Mouse (Mus musculus): ENCODE data around the gene Deup1. TPM values are rescaled to one million over a fixed set of nuclear protein-coding genes. Genes with fewer than 3 reads are reported as not detected.

Deup1 gene
- total RNA-seq, 1 experiment: 0.31 TPM

DNA sequence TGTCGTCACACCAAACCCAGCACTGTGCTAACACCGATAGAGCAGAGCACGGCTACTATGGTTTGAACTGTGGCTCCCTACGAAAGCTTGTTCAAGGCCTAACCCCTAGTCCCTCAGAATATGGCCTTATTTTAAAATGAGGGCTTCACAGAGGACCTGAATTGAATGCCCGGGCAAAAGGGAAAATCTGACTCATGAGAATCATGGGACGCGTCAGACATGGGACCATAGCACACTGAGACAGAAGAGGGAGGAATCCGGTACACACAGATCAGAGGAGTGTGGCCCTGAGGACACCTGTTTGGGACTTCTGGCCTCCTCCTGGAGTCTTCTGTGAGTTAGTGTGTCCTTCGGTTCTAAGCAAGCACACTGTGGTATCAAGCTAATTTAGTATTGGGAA is 48.8 kb downstream of the Deup1 start:
- no peak overlapping the region for H3K27ac ChIP-seq (ENCODE audit: insufficient read depth, low read depth, low read length, poor library complexity, severe bottlenecking)
- H3K4me3 ChIP-seq (ENCODE audit: insufficient read depth in 1 of 2, low read depth in 1 of 2, low read length in 2 of 2, poor library complexity in 1 of 2, severe bottlenecking in 1 of 2): no peak overlapping the region
- no peak overlapping the region for H3K9ac ChIP-seq (ENCODE audit: insufficient read depth, low read depth, low read length, poor library complexity, severe bottlenecking)
- H3K4me1 ChIP-seq (ENCODE audit: control insufficient read depth in 2 of 2, insufficient read depth in 2 of 2, low read length in 2 of 2, poor library complexity in 1 of 2): no peaks in the 10 kb centered on the region
- H3K9me3 ChIP-seq (ENCODE audit: control insufficient read depth, insufficient read depth, low read depth, low read length): no peaks in the 10 kb centered on the region
- TF ChIP-seq ZNF384 (IDR thresholded peaks at IDR 0.05; ENCODE audit: low read depth, low read length) (no peak), ZC3H11A (IDR thresholded peaks at IDR 0.05; ENCODE audit: borderline replicate concordance, low read depth, low read length) (no peak), CHD2 (IDR thresholded peaks at IDR 0.05; ENCODE audit: low read depth, low read length) (no peak), MAFK (IDR thresholded peaks at IDR 0.05; ENCODE audit: insufficient read depth, low read depth, low read length) (no peak), HCFC1 (IDR thresholded peaks at IDR 0.05; ENCODE audit: borderline replicate concordance, insufficient read depth, low read length) (no peak)
- H3K36me3 ChIP-seq (ENCODE audit: control insufficient read depth, insufficient read depth, low read length, poor library complexity, severe bottlenecking): no peaks in the 10 kb centered on the region
- DNase-seq (ENCODE audit: low read depth, low spot score): no peak
- in situ Hi-C loops (cut with MboI; ENCODE audit: low sequenced_read_pairs in 2 of 2, unreplicated experiment in 2 of 2): no loop called here

DNA sequence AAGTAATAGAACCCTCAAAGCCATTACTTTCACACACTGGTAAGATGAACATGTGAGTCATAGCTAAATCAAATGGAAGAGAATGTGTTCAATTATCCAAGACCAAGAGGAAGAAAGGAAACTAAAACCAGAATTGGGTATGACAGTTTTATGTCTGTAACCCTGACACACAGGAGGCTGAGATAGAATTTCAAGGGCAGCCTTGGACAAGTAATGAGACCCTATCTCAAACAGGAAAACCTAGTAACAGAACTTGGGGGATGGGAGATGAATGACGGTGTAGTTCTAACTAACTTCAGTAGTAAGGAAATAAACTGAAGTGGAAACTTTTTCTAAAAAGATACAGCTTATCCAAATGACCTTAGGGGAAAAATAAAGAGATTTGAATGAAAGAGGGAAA is 49.3 kb downstream of the Deup1 start:
- Histone ChIP-seq H3K4me1 (ENCODE audit: control insufficient read depth in 2 of 2, insufficient read depth in 2 of 2, low read length in 2 of 2, poor library complexity in 1 of 2) (no peaks in the 10 kb centered on the region), H3K9ac (ENCODE audit: insufficient read depth, low read depth, low read length, poor library complexity, severe bottlenecking) (no peak overlapping the region), H3K36me3 (ENCODE audit: control insufficient read depth, insufficient read depth, low read length, poor library complexity, severe bottlenecking) (no peaks in the 10 kb centered on the region), H3K4me3 (ENCODE audit: insufficient read depth in 1 of 2, low read depth in 1 of 2, low read length in 2 of 2, poor library complexity in 1 of 2, severe bottlenecking in 1 of 2) (no peak overlapping the region), H3K9me3 (ENCODE audit: control insufficient read depth, insufficient read depth, low read depth, low read length) (no peaks in the 10 kb centered on the region), H3K27ac (ENCODE audit: insufficient read depth, low read depth, low read length, poor library complexity, severe bottlenecking) (no peak overlapping the region)
- in situ Hi-C loops (cut with MboI; ENCODE audit: low sequenced_read_pairs in 2 of 2, unreplicated experiment in 2 of 2): no loop called here
- TF ChIP-seq CHD2 (IDR thresholded peaks at IDR 0.05; ENCODE audit: low read depth, low read length) (no peak), ZNF384 (IDR thresholded peaks at IDR 0.05; ENCODE audit: low read depth, low read length) (no peak), HCFC1 (IDR thresholded peaks at IDR 0.05; ENCODE audit: borderline replicate concordance, insufficient read depth, low read length) (no peak), MAFK (IDR thresholded peaks at IDR 0.05; ENCODE audit: insufficient read depth, low read depth, low read length) (no peak), ZC3H11A (IDR thresholded peaks at IDR 0.05; ENCODE audit: borderline replicate concordance, low read depth, low read length) (no peak)
- DNase-seq (ENCODE audit: low read depth, low spot score): no peak

DNA sequence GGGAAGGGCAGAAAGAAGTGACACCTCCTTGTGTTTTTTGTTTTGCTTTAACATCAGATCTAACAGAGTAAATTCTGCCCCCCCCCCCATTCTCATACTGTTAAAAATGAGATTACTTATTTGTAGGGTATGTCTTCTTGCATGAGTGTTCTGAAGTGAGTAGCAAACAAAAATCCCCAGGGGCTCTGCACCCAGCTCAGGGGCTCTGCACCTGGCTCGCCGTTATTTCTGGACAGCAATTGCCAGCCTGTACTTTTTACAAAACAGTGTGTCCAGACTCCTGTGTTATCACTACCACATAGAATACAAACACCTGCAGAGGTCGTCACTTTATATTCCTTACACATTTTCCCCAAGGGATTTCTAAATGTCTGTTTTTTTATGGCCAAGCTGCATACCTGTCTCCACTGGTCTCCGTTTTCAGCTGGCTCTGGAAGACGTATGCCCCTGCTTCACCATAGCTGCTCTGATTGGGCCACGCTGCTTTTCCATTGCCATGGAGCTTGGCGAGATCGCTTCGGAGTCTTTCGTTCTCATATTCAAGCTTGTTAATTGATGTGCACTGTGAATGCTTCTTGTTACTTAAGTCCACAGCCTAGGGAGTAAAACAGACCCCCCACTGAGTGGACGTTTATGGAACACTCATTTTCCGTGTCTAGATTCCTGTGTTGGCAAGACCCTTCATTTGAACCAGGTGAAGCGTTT is 52.8 kb downstream of the Deup1 start:
- H3K27ac ChIP-seq (ENCODE audit: insufficient read depth, low read depth, low read length, poor library complexity, severe bottlenecking): no peak overlapping the region
- no peak overlapping the region for H3K9ac ChIP-seq (ENCODE audit: insufficient read depth, low read depth, low read length, poor library complexity, severe bottlenecking)
- DNase-seq (ENCODE audit: low read depth, low spot score): no peak
- H3K9me3 ChIP-seq (ENCODE audit: control insufficient read depth, insufficient read depth, low read depth, low read length): no peaks in the 10 kb centered on the region
- H3K4me3 ChIP-seq (ENCODE audit: insufficient read depth in 1 of 2, low read depth in 1 of 2, low read length in 2 of 2, poor library complexity in 1 of 2, severe bottlenecking in 1 of 2): no peak overlapping the region
- no peaks in the 10 kb centered on the region for H3K4me1 ChIP-seq (ENCODE audit: control insufficient read depth in 2 of 2, insufficient read depth in 2 of 2, low read length in 2 of 2, poor library complexity in 1 of 2)
- in situ Hi-C loops (cut with MboI; ENCODE audit: low sequenced_read_pairs in 2 of 2, unreplicated experiment in 2 of 2): no loop called here
- H3K36me3 ChIP-seq (ENCODE audit: control insufficient read depth, insufficient read depth, low read length, poor library complexity, severe bottlenecking): no peaks in the 10 kb centered on the region
- TF ChIP-seq CHD2 (IDR thresholded peaks at IDR 0.05; ENCODE audit: low read depth, low read length) (no peak), ZC3H11A (IDR thresholded peaks at IDR 0.05; ENCODE audit: borderline replicate concordance, low read depth, low read length) (no peak), ZNF384 (IDR thresholded peaks at IDR 0.05; ENCODE audit: low read depth, low read length) (no peak), HCFC1 (IDR thresholded peaks at IDR 0.05; ENCODE audit: borderline replicate concordance, insufficient read depth, low read length) (no peak), MAFK (IDR thresholded peaks at IDR 0.05; ENCODE audit: insufficient read depth, low read depth, low read length) (no peak)

DNA sequence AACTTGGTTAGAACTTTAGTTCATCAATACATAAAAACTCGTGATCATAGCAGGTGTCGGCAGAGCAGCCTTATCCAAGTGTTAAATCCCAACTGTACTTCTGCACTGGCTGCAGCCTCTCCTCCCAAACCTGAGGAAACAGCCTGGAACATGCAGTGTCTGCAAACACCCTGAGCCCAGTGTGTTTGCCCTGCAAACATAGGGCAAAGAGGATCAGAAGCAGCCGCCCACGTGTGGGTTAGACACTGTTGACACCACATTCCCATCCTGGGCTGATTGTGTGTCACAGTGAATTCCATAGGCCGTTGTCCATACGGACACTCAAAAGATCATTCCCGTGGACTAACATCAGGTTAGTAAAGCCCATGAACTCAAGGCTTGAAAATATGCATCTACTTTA is 65.4 kb downstream of the Deup1 start:
- no peak overlapping the region for H3K9ac ChIP-seq (ENCODE audit: insufficient read depth, low read depth, low read length, poor library complexity, severe bottlenecking)
- DNase-seq (ENCODE audit: low read depth, low spot score): no peak
- H3K9me3 ChIP-seq (ENCODE audit: control insufficient read depth, insufficient read depth, low read depth, low read length): no peaks in the 10 kb centered on the region
- H3K4me3 ChIP-seq (ENCODE audit: insufficient read depth in 1 of 2, low read depth in 1 of 2, low read length in 2 of 2, poor library complexity in 1 of 2, severe bottlenecking in 1 of 2): no peak overlapping the region
- in situ Hi-C loops (cut with MboI; ENCODE audit: low sequenced_read_pairs in 2 of 2, unreplicated experiment in 2 of 2): no loop called here
- H3K4me1 ChIP-seq (ENCODE audit: control insufficient read depth in 2 of 2, insufficient read depth in 2 of 2, low read length in 2 of 2, poor library complexity in 1 of 2): no peaks in the 10 kb centered on the region
- no peak overlapping the region for H3K27ac ChIP-seq (ENCODE audit: insufficient read depth, low read depth, low read length, poor library complexity, severe bottlenecking)
- H3K36me3 ChIP-seq (ENCODE audit: control insufficient read depth, insufficient read depth, low read length, poor library complexity, severe bottlenecking): no peaks in the 10 kb centered on the region
- TF ChIP-seq CHD2 (IDR thresholded peaks at IDR 0.05; ENCODE audit: low read depth, low read length): no peak
- no peak for TF ChIP-seq ZNF384 (IDR thresholded peaks at IDR 0.05; ENCODE audit: low read depth, low read length)
- no peak for TF ChIP-seq ZC3H11A (IDR thresholded peaks at IDR 0.05; ENCODE audit: borderline replicate concordance, low read depth, low read length)
- TF ChIP-seq HCFC1 (IDR thresholded peaks at IDR 0.05; ENCODE audit: borderline replicate concordance, insufficient read depth, low read length): no peak
- no peak for TF ChIP-seq MAFK (IDR thresholded peaks at IDR 0.05; ENCODE audit: insufficient read depth, low read depth, low read length)
